Mouse (Mus musculus): ENCODE results near the gene Clec4f.
A peak's percentile ranks its signal among the peaks of the same experiment; 100 is the strongest.

Gene Clec4f

GRCm38 (mm10) chr6:83631815-83632214 lies 24.2 kb downstream of the Clec4f start:
- no peak for DNase-seq

GRCm38 (mm10) chr6:83626781-83627180 lies 29.2 kb downstream of the Clec4f start:
- no peak for DNase-seq

GRCm38 (mm10) chr6:83619955-83620354 lies 36.0 kb downstream of the Clec4f start:
- DNase-seq = no peak

- no peak for DNase-seq
Observed at GRCm38 (mm10) chr6:83617581-83618335, 38.2 kb downstream of the Clec4f start.

GRCm38 (mm10) chr6:83616512-83616911 lies 39.5 kb downstream of the Clec4f start:
- peak; percentile 31 for DNase-seq

GRCm38 (mm10) chr6:83614469-83614868 lies 41.5 kb downstream of the Clec4f start:
- DNase-seq = no peak

GRCm38 (mm10) chr6:83612976-83613375 lies 43.0 kb downstream of the Clec4f start:
- DNase-seq = no peak

GRCm38 (mm10) chr6:83599636-83600174 lies 56.3 kb downstream of the Clec4f start:
- DNase-seq = no peak

- no peak for DNase-seq
Observed at GRCm38 (mm10) chr6:83599060-83599550, 56.9 kb downstream of the Clec4f start.

- DNase-seq = peak; percentile 19
Observed at GRCm38 (mm10) chr6:83598646-83599045, 57.3 kb downstream of the Clec4f start.

- no peak for DNase-seq
Observed at GRCm38 (mm10) chr6:83597988-83598387, 58.0 kb downstream of the Clec4f start.

GRCm38 (mm10) chr6:83595035-83595434 lies 61.0 kb downstream of the Clec4f start:
- DNase-seq = no peak
